Mouse (Mus musculus): Measurements from ENCODE around the gene Elovl7. TPM values are rescaled to one million over a fixed set of nuclear protein-coding genes. Genes with fewer than 3 reads are reported as not detected.

Gene Elovl7
- polyA plus RNA-seq, 1 experiment from 2014 or later = 24.6 TPM

DNA sequence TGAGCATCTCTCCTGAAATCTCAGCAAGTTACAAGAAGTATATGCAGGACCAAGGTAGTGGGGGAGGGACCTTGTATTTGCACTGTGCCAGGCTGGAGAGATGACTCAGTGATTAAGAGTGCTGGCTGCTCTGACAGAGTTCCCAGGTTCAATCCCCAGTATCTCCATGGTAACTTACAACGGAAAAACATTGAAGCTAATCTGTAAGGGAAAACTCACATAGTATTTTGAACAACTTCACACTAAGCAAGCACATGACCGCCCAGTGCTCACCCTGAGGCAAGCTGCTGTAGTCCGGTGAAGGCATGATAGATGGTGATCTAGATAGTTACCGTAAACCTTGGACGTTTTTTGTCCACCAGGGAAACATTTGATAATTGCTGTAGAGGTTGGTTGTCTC is 39.8 kb downstream of the Elovl7 start:
- 56% methylated on average over 5 of the region's 5 CpGs for WGBS

DNA sequence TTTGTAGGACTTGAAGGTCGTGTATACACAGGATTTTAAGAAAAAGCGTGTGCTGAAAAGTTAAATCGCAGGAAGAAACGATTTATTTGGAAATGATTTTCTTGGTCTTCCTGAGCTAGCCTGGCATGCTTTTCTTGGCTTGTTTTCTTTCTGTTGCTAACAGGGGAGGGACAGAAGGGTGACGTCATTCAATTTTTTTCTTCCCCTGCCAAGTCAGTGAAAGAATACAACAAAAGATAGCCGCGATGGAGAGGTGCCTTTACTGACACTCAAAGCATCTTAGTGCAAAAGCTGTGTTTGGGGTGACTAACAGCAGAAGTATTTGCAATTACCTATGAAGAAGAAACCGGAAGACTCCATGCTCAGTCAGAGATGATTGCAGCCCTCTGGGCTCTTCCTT is 48.8 kb downstream of the Elovl7 start:
- no peaks in the 10 kb centered on the region for H3K4me1 ChIP-seq (ENCODE audit: control insufficient read depth, insufficient read depth, low read length)
- H3K9ac ChIP-seq (replicated peaks; ENCODE audit: low read depth, low read length) = no peak overlapping the region
- 63% methylated on average over 8 of the region's 8 CpGs for WGBS
- H3K27ac ChIP-seq (ENCODE audit: low read length) = no peak overlapping the region
- no peak overlapping the region for H3K4me2 ChIP-seq (replicated peaks; ENCODE audit: low read depth, low read length)
- no peaks in the 10 kb centered on the region for H3K27me3 ChIP-seq (ENCODE audit: control insufficient read depth, insufficient read depth, low read length)
- H3K36me3 ChIP-seq (ENCODE audit: control insufficient read depth, insufficient read depth, low read length) = no peaks in the 10 kb centered on the region
- H3K4me3 ChIP-seq (ENCODE audit: low read depth, low read length) = no peak overlapping the region
- ATAC-seq (ENCODE audit: insufficient number of reproducible peaks, insufficient read depth, low FRiP score, low read depth) = no peak
- no peaks in the 10 kb centered on the region for H3K9me3 ChIP-seq (ENCODE audit: control insufficient read depth, low read depth, low read length)

More for the DNA sequence above, 39.8 kb downstream of the Elovl7 start:
- H3K4me3 ChIP-seq (ENCODE audit: low read depth, low read length) = no peak overlapping the region
- H3K9ac ChIP-seq (replicated peaks; ENCODE audit: low read depth, low read length) = no peak overlapping the region
- no peak for ATAC-seq (ENCODE audit: insufficient number of reproducible peaks, insufficient read depth, low FRiP score, low read depth)
- H3K27ac ChIP-seq (ENCODE audit: low read length) = no peak overlapping the region
- H3K9me3 ChIP-seq (ENCODE audit: control insufficient read depth, low read depth, low read length) = no peaks in the 10 kb centered on the region
- H3K27me3 ChIP-seq (ENCODE audit: control insufficient read depth, insufficient read depth, low read length) = no peaks in the 10 kb centered on the region
- no peak overlapping the region for H3K4me2 ChIP-seq (replicated peaks; ENCODE audit: low read depth, low read length)
- H3K36me3 ChIP-seq (ENCODE audit: control insufficient read depth, insufficient read depth, low read length) = no peaks in the 10 kb centered on the region
- H3K4me1 ChIP-seq (ENCODE audit: control insufficient read depth, insufficient read depth, low read length) = no peaks in the 10 kb centered on the region

DNA sequence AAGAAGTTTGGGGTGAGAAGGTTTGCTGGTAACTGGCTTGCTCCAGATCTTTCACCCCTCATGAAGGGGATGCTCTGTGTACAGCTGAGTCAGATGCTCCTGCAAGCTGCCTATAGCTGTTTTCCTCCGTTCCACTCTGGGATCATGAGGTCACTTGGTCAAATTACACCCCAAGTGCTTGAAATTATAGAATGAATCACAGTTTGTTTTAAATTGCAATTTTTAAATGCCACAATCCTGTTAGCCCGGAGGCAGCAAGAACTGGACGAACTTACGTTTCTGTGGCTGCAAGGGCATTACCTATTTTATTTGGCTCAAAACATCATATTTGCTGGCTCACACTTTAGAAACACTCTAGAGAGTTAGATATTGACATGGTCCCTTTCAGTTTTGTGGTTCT is 51.2 kb downstream of the Elovl7 start:
- no peaks in the 10 kb centered on the region for H3K9me3 ChIP-seq (ENCODE audit: control insufficient read depth, low read depth, low read length)
- no peaks in the 10 kb centered on the region for H3K36me3 ChIP-seq (ENCODE audit: control insufficient read depth, insufficient read depth, low read length)
- WGBS = 77% methylated on average over 4 of the region's 4 CpGs
- no peak overlapping the region for H3K9ac ChIP-seq (replicated peaks; ENCODE audit: low read depth, low read length)
- no peak overlapping the region for H3K27ac ChIP-seq (ENCODE audit: low read length)
- H3K4me1 ChIP-seq (ENCODE audit: control insufficient read depth, insufficient read depth, low read length) = no peaks in the 10 kb centered on the region
- no peak for ATAC-seq (ENCODE audit: insufficient number of reproducible peaks, insufficient read depth, low FRiP score, low read depth)
- no peak overlapping the region for H3K4me3 ChIP-seq (ENCODE audit: low read depth, low read length)
- no peak overlapping the region for H3K4me2 ChIP-seq (replicated peaks; ENCODE audit: low read depth, low read length)
- no peaks in the 10 kb centered on the region for H3K27me3 ChIP-seq (ENCODE audit: control insufficient read depth, insufficient read depth, low read length)

DNA sequence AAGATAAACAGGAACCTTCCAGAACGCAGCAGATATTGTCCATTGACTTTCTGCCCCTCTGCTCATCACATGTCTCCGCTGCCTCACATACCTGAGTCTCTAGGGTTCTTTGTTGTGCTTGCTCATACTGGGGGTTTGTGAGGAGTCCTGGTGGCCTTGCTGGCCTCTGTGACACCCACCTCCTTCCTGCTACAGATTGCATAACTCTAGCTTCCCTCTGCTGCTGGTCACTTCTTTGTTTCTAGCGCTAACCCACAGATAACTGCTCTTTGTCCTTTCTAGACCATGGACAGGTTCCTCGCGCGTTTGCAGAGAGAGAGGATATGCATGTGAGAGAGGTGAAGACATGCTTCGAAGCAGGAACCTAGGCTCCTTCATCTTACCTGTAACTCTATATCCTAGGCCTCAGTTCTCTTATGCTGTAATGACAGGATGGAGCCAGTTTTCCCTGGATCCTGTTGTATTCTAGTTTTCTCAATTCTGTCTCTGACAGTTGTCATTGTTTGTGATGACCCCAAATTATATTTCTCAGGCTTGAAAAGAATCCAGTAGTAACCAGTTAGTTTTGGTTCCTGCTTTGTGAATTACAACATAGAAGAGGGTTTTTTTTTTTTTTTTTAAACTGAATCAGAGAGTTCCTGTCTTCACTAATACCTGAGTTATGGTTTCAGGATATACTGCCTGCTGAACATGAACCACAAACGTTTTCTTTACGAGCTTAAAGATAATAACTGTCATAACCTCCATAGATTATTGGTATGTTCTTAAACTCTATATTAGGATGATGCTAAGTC is 53.8 kb downstream of the Elovl7 start:
- WGBS = 59% methylated on average over 9 of the region's 9 CpGs
- H3K4me3 ChIP-seq (ENCODE audit: low read depth, low read length) = no peak overlapping the region
- H3K36me3 ChIP-seq (ENCODE audit: control insufficient read depth, insufficient read depth, low read length) = no peaks in the 10 kb centered on the region
- H3K27ac ChIP-seq (ENCODE audit: low read length) = no peak overlapping the region
- no peak for ATAC-seq (ENCODE audit: insufficient number of reproducible peaks, insufficient read depth, low FRiP score, low read depth)
- H3K9ac ChIP-seq (replicated peaks; ENCODE audit: low read depth, low read length) = no peak overlapping the region
- H3K27me3 ChIP-seq (ENCODE audit: control insufficient read depth, insufficient read depth, low read length) = no peaks in the 10 kb centered on the region
- H3K4me2 ChIP-seq (replicated peaks; ENCODE audit: low read depth, low read length) = no peak overlapping the region
- no peaks in the 10 kb centered on the region for H3K9me3 ChIP-seq (ENCODE audit: control insufficient read depth, low read depth, low read length)
- H3K4me1 ChIP-seq (ENCODE audit: control insufficient read depth, insufficient read depth, low read length) = no peaks in the 10 kb centered on the region

DNA sequence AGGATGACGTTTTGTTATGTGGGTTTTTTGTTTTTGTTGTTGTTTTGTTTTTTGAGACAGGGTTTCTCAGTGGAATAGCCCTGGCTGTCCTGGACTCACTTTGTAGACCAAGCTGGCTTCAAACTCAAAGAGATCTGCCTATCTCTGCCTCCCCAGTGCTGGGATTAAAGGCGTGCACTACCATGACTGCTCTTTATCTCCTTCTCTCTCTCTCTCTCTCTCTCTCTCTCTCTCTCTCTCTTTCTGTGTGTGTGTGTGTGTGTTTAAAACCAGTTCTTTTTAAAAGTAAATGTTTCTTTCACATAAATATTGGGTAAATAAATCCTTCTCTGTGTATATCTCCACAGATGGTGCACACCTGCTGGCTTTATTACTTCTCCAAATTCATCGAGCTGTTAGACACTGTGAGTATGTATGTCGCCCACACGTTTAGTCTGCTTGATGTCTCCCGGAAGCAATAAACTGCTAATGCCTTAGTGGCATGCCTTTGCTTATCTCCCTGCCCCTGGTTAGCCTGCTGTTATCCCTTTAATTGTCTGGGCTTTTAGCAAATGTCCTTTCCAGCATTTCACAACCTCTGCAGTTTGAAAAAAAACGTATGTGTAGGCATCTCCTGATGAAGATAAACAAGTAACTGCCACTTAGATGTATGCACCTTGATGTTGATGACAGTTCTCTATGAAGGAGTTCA is 57.4 kb downstream of the Elovl7 start:
- no peak overlapping the region for H3K4me2 ChIP-seq (replicated peaks; ENCODE audit: low read depth, low read length)
- H3K27ac ChIP-seq (ENCODE audit: low read length) = no peak overlapping the region
- no peaks in the 10 kb centered on the region for H3K27me3 ChIP-seq (ENCODE audit: control insufficient read depth, insufficient read depth, low read length)
- WGBS = 38% methylated on average over 7 of the region's 7 CpGs
- ATAC-seq (ENCODE audit: insufficient number of reproducible peaks, insufficient read depth, low FRiP score, low read depth) = no peak
- H3K9me3 ChIP-seq (ENCODE audit: control insufficient read depth, low read depth, low read length) = no peaks in the 10 kb centered on the region
- H3K4me1 ChIP-seq (ENCODE audit: control insufficient read depth, insufficient read depth, low read length) = no peaks in the 10 kb centered on the region
- H3K4me3 ChIP-seq (ENCODE audit: low read depth, low read length) = no peak overlapping the region
- H3K9ac ChIP-seq (replicated peaks; ENCODE audit: low read depth, low read length) = no peak overlapping the region
- no peaks in the 10 kb centered on the region for H3K36me3 ChIP-seq (ENCODE audit: control insufficient read depth, insufficient read depth, low read length)

DNA sequence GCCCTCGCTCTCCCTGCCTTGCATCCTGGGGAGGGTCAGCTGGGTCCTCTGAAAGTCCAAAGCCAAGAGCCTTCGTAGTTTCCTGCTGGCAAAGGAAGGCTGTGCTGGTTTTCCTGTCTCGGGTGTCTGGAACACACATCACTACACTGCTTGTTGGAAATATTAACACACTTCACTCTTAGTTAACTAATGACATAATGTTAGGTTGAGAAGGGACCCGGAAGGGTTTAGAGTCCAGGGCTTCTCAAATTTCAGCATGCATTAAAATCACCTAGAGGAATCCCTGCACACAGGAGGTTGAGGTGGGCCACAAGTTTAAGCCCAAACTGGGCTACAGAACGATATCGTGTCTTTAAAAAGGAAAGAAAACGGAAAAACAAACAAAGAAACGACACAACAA is 58.1 kb downstream of the Elovl7 start:
- no peak overlapping the region for H3K27ac ChIP-seq (ENCODE audit: low read length)
- H3K27me3 ChIP-seq (ENCODE audit: control insufficient read depth, insufficient read depth, low read length) = no peaks in the 10 kb centered on the region
- no peaks in the 10 kb centered on the region for H3K36me3 ChIP-seq (ENCODE audit: control insufficient read depth, insufficient read depth, low read length)
- H3K4me3 ChIP-seq (ENCODE audit: low read depth, low read length) = no peak overlapping the region
- no peak for ATAC-seq (ENCODE audit: insufficient number of reproducible peaks, insufficient read depth, low FRiP score, low read depth)
- WGBS = 51% methylated on average over 8 of the region's 8 CpGs
- no peaks in the 10 kb centered on the region for H3K9me3 ChIP-seq (ENCODE audit: control insufficient read depth, low read depth, low read length)
- H3K4me1 ChIP-seq (ENCODE audit: control insufficient read depth, insufficient read depth, low read length) = no peaks in the 10 kb centered on the region
- H3K9ac ChIP-seq (replicated peaks; ENCODE audit: low read depth, low read length) = no peak overlapping the region
- H3K4me2 ChIP-seq (replicated peaks; ENCODE audit: low read depth, low read length) = no peak overlapping the region

DNA sequence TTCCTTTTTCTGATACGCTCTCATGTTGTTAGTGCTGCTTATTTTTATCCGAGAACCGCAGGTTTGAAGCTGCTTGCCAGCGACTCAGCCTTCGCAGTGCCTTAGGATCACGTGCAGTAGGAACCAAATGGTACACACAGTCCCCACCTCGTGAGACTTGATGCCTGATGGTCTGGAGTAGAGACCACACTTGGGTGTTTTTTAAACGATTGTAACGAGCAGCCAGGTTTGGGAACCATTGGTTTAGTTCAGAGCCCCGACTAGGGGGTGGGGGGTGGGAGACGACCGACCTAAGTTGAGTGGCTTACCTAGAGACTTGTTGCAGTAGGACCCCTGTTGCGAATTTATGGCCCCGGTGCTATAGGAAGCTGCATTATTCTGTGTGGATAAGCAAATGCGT is 58.8 kb downstream of the Elovl7 start:
- 53% methylated on average over 15 of the region's 15 CpGs for WGBS
- H3K27me3 ChIP-seq (ENCODE audit: control insufficient read depth, insufficient read depth, low read length) = no peaks in the 10 kb centered on the region
- H3K4me1 ChIP-seq (ENCODE audit: control insufficient read depth, insufficient read depth, low read length) = no peaks in the 10 kb centered on the region
- no peaks in the 10 kb centered on the region for H3K36me3 ChIP-seq (ENCODE audit: control insufficient read depth, insufficient read depth, low read length)
- H3K27ac ChIP-seq (ENCODE audit: low read length) = no peak overlapping the region
- no peak overlapping the region for H3K4me2 ChIP-seq (replicated peaks; ENCODE audit: low read depth, low read length)
- no peak overlapping the region for H3K9ac ChIP-seq (replicated peaks; ENCODE audit: low read depth, low read length)
- H3K4me3 ChIP-seq (ENCODE audit: low read depth, low read length) = no peak overlapping the region
- no peak for ATAC-seq (ENCODE audit: insufficient number of reproducible peaks, insufficient read depth, low FRiP score, low read depth)
- no peaks in the 10 kb centered on the region for H3K9me3 ChIP-seq (ENCODE audit: control insufficient read depth, low read depth, low read length)

DNA sequence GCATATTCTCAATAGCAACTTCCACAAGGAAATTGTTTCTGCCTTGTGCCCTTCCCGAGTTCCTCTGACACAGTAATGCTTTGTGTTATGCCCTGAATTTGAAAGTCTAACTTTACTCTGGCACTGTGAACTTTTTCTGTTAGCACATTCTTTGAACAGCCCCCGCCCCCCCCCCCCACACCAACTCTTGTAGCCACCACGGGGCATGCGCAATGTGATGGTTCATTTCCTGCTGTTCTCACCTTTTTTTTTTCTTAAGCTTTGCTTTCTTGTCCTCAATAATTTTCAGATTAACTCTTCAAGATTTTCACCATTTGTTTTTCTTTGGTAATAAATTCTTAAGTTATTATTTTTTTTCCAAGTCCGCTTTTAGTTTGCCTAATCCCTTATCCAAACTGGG is 59.3 kb downstream of the Elovl7 start:
- H3K4me2 ChIP-seq (replicated peaks; ENCODE audit: low read depth, low read length) = no peak overlapping the region
- no peak for ATAC-seq (ENCODE audit: insufficient number of reproducible peaks, insufficient read depth, low FRiP score, low read depth)
- 50% methylated on average over 5 of the region's 5 CpGs for WGBS

More for the DNA sequence above, 59.3 kb downstream of the Elovl7 start:
- Histone ChIP-seq H3K36me3 (ENCODE audit: control insufficient read depth, insufficient read depth, low read length) (no peaks in the 10 kb centered on the region), H3K9ac (replicated peaks; ENCODE audit: low read depth, low read length) (no peak overlapping the region), H3K27ac (ENCODE audit: low read length) (no peak overlapping the region), H3K4me1 (ENCODE audit: control insufficient read depth, insufficient read depth, low read length) (no peaks in the 10 kb centered on the region), H3K27me3 (ENCODE audit: control insufficient read depth, insufficient read depth, low read length) (no peaks in the 10 kb centered on the region), H3K9me3 (ENCODE audit: control insufficient read depth, low read depth, low read length) (no peaks in the 10 kb centered on the region), H3K4me3 (ENCODE audit: low read depth, low read length) (no peak overlapping the region)

Data from stomach, embryonic 14.5 days (tissue).